Mouse (Mus musculus) layer of hippocampus, postnatal 25 days (tissue): Measurements from ENCODE around the gene Tdo2. TPM values are rescaled to one million over a fixed set of nuclear protein-coding genes. Genes with fewer than 3 reads are reported as not detected.

ENCODE experiments used
- DNase-seq, 2 experiments: peaks; one replicate each; pipeline ENCODE4 v3.0.0; 2022; ENCODE audit warnings: mixed read lengths in 2 of 2, low spot score in 1 of 2; ENCODE audit errors: extremely low spot score in 1 of 2
- total RNA-seq, 2 experiments: library from RNA; stranded (reverse); gene quantifications; 2 replicates each; pipeline ENCODE4 v1.2.3; 2021

Gene Tdo2
- total RNA-seq, 2 experiments from 2014 or later, result 16.3 to 19.4 TPM

GRCm38 (mm10) chr3:81944851-81945393, 31.1 kb downstream of the Tdo2 start:
- no peak for DNase-seq

GRCm38 (mm10) chr3:81943097-81943496, 32.9 kb downstream of the Tdo2 start:
- no peak for DNase-seq

DNA sequence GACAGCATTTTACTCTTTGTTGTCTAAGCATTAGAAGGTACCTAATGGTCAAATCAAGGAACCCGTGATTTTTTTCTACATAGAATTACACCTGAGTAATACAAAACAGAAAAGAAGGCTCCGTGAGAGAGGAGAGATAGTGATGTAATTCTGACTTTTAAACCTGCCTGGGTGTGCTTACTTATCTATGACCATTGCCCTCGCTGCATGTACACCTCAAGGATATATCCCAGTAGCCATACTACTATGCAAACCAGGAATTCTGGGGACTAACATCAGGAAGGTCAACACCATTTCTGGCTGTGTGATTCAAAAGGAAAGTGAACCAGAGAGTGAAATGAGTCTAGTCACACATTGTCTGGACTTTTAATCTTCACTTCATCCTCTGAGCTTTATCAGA, 33.7 kb downstream of the Tdo2 start:
- no peak for DNase-seq

- no peak for DNase-seq
Measured at GRCm38 (mm10) chr3:81938924-81939323, 37.1 kb downstream of the Tdo2 start.

GRCm38 (mm10) chr3:81933348-81933747, 42.7 kb downstream of the Tdo2 start:
- no peak for DNase-seq

DNA sequence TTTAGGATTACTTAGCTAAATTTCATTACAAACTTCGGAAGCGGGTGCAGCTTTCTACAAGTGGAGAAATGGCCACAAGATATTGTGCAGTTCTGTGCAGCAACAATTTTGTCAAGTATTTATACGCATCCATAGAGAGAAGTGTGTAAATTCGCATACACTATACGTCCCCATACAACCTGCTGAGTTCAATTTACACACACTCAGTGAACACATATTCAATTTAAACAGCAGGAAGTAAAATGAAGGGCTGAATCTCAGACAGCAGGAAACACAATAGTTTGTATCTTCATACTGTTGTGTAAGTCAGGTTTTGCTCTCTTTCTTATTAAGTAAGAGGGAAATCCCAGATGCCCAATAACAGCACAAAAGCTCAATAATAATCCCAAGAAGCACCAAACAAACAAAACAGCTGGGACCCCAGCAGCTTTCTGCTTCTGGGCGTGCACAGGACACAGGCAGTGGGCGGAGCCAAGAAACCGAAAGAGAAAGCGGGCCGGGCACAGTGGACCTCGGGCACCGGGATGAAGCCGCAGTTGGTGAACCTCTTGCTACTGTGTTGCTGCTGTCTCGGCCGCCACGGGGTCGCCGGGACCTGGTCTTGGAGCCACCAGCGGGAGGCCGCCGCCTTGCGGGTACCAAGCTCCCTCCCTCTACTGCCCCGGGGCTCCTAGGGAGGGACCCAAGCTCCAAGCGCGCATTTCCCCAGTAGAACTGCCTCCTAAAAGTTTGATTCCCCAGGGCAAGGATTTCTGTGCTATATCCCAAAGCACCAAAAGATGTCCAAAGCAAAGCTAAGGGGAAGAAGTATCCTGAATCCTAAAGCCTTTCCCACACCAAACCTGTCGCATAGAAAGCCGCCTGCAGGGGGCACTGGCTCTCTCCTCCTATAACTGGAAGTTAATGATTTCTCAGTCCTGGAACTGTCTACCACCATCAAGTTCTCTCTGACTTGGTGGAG, 43.6 kb downstream of the Tdo2 start, which contains the start of gene Ctso:
Ctso (plus strand) TSS at position 461 of the 961 bp plus-strand sequence.
- peak; percentile 74 to 93 for DNase-seq

GRCm38 (mm10) chr3:81931695-81932094, 44.3 kb downstream of the Tdo2 start:
- no peak for DNase-seq

GRCm38 (mm10) chr3:81929073-81929472, 46.9 kb downstream of the Tdo2 start:
- DNase-seq, result no peak

- no peak for DNase-seq
Measured at GRCm38 (mm10) chr3:81926764-81927325, 49.2 kb downstream of the Tdo2 start.

DNA sequence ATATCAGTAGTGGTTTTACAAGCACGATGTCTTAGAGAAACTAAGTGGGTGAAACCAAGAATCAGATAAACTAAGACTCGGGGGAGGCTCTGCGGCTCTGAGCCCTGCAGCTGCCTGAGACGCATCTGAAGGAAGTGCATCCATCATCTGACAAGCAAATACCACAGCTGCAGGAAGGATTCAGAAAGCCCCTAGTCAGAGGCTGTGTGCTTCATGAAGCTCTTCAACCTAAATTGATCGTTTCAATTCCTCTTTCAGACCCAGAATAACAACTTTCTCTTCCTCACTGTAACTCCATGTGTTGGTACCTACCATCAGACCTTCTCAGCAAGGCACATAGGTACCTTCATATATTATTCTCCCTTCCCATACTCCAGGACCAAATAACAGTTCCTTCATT, 50.1 kb downstream of the Tdo2 start:
- DNase-seq, result no peak

DNA sequence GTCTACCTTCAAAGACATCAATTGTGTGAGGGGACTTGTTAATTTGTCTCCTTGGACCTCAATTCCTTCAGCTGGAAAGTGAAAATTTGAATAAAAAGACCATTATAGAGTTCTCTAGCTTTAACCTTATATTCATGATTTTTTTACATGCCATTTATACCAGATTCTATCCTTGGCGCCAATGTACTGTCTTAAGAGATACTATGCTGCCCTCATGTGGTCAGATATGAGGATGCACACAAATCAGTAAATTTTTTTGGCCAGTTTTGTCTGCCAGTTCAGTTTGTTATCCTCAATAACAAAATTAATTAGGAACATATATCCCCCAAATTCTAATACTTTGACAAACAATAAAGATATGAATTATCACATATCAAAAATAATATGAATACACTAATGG, 51.1 kb downstream of the Tdo2 start:
- DNase-seq, result peak in 1 of 2 experiments; percentile 58

GRCm38 (mm10) chr3:81922910-81923309, 53.1 kb downstream of the Tdo2 start:
- no peak for DNase-seq

DNA sequence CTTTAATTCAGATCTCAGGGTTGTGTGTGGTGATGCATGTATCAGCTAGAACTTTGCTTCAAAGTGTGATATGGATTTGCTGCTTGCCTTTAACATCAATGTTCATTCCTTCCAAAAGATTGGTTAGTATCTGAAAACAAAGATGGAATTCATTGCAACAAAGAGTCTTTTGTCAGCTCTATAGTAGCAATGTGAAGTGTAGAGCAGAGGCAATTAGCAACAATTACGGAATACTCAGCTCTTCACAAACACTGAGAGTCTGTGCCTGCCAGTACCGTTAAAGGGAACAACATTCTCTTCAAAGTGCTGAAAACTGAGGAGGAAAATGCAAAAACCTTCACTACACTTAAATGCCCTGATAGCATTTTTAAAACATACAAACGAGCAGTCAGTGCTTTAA, 56.3 kb downstream of the Tdo2 start:
- no peak for DNase-seq

DNA sequence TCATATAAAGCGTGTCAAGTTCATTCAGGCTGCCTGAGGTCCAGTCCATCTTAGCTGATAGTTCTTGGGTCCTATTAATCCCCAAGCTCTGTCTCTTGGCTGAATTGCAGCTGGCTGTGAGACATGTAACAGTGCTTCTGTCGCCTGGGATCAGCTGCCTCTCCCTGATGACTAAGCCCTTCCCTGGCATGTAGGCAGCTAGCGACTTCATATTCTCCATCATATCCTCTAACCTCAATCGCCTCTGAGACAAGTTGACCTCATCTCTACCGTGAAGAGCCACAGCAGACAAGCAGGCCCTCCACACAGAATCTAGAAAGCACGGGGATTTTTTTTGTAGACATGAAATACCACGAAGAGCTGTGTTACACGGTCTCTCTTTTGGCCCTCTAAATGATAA, 57.8 kb downstream of the Tdo2 start:
- no peak for DNase-seq

DNA sequence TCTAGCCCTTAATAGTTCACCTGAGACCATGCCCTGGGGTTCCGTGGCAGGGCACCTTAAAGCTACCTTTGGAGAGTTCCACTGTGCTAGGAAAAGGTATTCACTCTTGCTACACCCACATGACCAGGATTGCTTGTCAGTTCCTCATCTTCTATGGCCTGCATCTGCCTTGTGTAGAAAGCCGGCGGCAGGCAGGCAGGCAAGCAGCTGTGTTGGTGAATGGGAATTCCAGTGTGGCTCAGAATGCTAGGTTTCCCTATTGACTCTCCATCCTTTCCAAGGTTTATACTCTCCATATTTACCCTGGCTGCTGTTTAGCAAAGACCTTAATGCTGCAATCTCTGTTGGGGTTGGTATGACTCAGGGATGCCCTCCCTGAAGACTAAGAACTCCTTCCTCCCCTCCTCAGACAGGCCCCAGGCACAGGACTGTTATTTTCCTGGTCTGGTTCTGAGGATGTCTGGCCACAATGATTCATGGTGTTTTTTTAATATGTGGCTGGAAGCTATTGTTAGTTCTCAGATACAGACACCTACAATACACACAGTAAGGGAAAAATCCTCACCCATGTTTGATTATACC, 58.6 kb downstream of the Tdo2 start:
- DNase-seq, result no peak

DNA sequence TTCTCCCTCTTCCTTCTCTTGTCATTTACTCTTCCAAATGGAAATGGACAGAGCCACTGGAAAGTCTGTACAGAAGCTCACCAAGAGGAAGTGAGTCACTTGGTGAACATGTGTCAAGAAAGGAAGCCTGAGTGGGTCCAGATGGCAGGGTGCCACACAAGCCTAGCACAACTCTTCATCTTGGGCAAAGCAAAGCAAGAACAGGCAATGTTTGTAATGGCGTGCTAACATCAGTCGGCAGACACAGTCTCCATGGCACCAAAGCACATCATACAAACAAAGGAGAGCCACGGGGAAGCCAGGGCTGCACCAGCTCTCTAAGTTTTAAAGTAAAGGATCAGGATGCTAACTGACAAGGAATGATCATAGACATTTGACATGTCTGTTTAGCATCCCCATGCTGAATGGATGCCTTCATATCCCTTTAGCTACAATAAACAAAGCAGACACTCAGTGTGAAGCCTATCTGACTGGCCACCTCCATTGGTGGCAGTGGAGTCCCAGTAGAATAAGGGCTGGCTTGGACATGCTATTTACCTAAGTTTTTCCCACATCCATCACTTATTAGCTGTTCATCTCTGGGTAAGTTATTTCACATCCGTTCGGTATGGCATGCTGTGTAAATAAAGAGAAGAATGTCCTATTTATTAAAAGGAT, 59.8 kb downstream of the Tdo2 start:
- no peak for DNase-seq

GRCm38 (mm10) chr3:81910286-81911036, 65.5 kb downstream of the Tdo2 start:
- DNase-seq, result no peak
